ENCODE assay signal across 8 mouse cellular contexts in the genomic region with DNA sequence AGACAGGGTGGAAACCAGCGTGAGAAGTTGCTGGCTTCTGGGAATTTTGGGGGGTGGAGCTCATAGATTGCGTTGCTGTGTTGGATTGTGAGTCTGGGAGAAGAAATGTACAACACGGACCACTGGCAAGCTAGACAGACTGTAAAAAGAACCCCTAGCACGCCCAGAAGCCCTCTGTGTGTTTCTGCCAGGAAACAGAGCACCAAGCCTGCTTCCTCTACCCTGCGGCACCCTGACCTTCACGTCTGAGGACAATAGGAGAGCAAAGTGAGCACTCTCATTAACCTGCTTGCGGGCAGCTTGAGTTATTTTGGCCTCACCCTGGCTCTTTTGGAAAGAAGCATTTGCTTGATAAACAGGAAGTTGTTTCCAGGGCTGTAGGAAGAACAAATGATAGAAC.
DNase-seq lines count a peak whose midpoint lies in the region; ATAC-seq and TF ChIP-seq lines count a peak whose summit lies in the region.

No protein-coding gene starts in this region.

- H3K4me1 ChIP-seq in heart, postnatal 0 days (ENCODE audit: control insufficient read depth, insufficient read depth) = peaks cover 52% of the 10 kb centered on the region
- H3K4me1 ChIP-seq in limb, embryonic 10.5 days = peaks cover 34% of the 10 kb centered on the region
- peaks cover 4% of the 10 kb centered on the region for H3K4me1 ChIP-seq in hindbrain, embryonic 16.5 days (ENCODE audit: control insufficient read depth, insufficient read depth, low read depth, low read length)
- peaks cover 5% of the 10 kb centered on the region; the same call in 1 of the 2 replicates for H3K4me1 ChIP-seq in forebrain, embryonic 15.5 days

- H3K27me3 ChIP-seq in heart, postnatal 0 days (ENCODE audit: control insufficient read depth, insufficient read depth, low read length) = no peaks in the 10 kb centered on the region
- H3K27me3 ChIP-seq in limb, embryonic 10.5 days (ENCODE audit: low read depth, poor library complexity, severe bottlenecking) = no peaks in the 10 kb centered on the region
- H3K27me3 ChIP-seq in hindbrain, embryonic 16.5 days (replicated peaks; ENCODE audit: control insufficient read depth, insufficient read depth, low read length) = no peaks in the 10 kb centered on the region
- no peaks in the 10 kb centered on the region for H3K27me3 ChIP-seq in forebrain, embryonic 15.5 days

- H3K4me2 ChIP-seq in heart, postnatal 0 days (ENCODE audit: low read depth, low read length) = no peak overlapping the region; the same call in 1 of the 2 replicates
- H3K4me2 ChIP-seq in hindbrain, embryonic 16.5 days (ENCODE audit: low read length) = no peak overlapping the region
- no peak overlapping the region for H3K4me2 ChIP-seq in forebrain, embryonic 15.5 days (replicated peaks)

- peak; percentile 49 for DNase-seq in CD4-positive, CD25-positive, alpha-beta regulatory T cell, adult 2 months (ENCODE audit: low read depth, low spot score)
- peak; percentile 33 for DNase-seq in adrenal gland, adult 8-10 months
- DNase-seq in heart, postnatal 0 days (ENCODE audit: low spot score) = peak; percentile 70
- no peak for DNase-seq in limb, embryonic 10.5 days (ENCODE audit: low spot score)
- DNase-seq in frontal cortex, postnatal 14 days (ENCODE audit: low spot score in 2 of 2) = no peak
- no peak for DNase-seq in frontal cortex, postnatal 25 days (ENCODE audit: low spot score in 2 of 2)

- WGBS in heart, postnatal 0 days = 24% methylated on average over 7 of the region's 7 CpGs
- WGBS in limb, embryonic 10.5 days = 75% methylated on average over 7 of the region's 7 CpGs
- WGBS in hindbrain, embryonic 16.5 days = 70% methylated on average over 7 of the region's 7 CpGs
- WGBS in forebrain, embryonic 15.5 days = 70% methylated on average over 7 of the region's 7 CpGs

- peak overlapping the region; percentile 74 for H3K27ac ChIP-seq in heart, postnatal 0 days (ENCODE audit: low read depth)
- peak overlapping the region; percentile 51 for H3K27ac ChIP-seq in limb, embryonic 10.5 days
- no peak overlapping the region for H3K27ac ChIP-seq in hindbrain, embryonic 16.5 days (ENCODE audit: low read depth, low read length)
- no peak overlapping the region for H3K27ac ChIP-seq in forebrain, embryonic 15.5 days (replicated peaks)

- H3K4me3 ChIP-seq in heart, postnatal 0 days (ENCODE audit: low read depth, low read length) = no peak overlapping the region
- H3K4me3 ChIP-seq in limb, embryonic 10.5 days = no peak overlapping the region
- no peak overlapping the region for H3K4me3 ChIP-seq in hindbrain, embryonic 16.5 days (ENCODE audit: low read length)
- no peak overlapping the region for H3K4me3 ChIP-seq in forebrain, embryonic 15.5 days

- peak; percentile 68 for ATAC-seq in heart, postnatal 0 days (ENCODE audit: insufficient read depth, low read depth)
- ATAC-seq in hindbrain, embryonic 16.5 days = no peak
- no peak for ATAC-seq in forebrain, embryonic 15.5 days (replicated peaks)

- TF ChIP-seq CTCF in heart, postnatal 0 days (IDR thresholded peaks at IDR 0.05; ENCODE audit: low read depth) = no peak

- H3K36me3 ChIP-seq in heart, postnatal 0 days (replicated peaks; ENCODE audit: control insufficient read depth, insufficient read depth, low read length) = no peaks in the 10 kb centered on the region; the same call in 1 of the 2 replicates
- H3K36me3 ChIP-seq in limb, embryonic 10.5 days = no peaks in the 10 kb centered on the region
- H3K36me3 ChIP-seq in hindbrain, embryonic 16.5 days (ENCODE audit: control insufficient read depth, insufficient read depth, low read length) = no peaks in the 10 kb centered on the region
- no peaks in the 10 kb centered on the region for H3K36me3 ChIP-seq in forebrain, embryonic 15.5 days

- H3K9ac ChIP-seq in heart, postnatal 0 days (replicated peaks; ENCODE audit: low read depth, low read length) = no peak overlapping the region
- H3K9ac ChIP-seq in hindbrain, embryonic 16.5 days (ENCODE audit: low read depth, low read length) = no peak overlapping the region
- no peak overlapping the region for H3K9ac ChIP-seq in forebrain, embryonic 15.5 days (replicated peaks)

- TF ChIP-seq EP300 in heart, postnatal 0 days (IDR thresholded peaks at IDR 0.05; ENCODE audit: low read depth) = no peak

- H3K9me3 ChIP-seq in heart, postnatal 0 days (replicated peaks; ENCODE audit: control insufficient read depth, low read length) = no peaks in the 10 kb centered on the region
- no peaks in the 10 kb centered on the region for H3K9me3 ChIP-seq in limb, embryonic 10.5 days (replicated peaks)
- no peaks in the 10 kb centered on the region for H3K9me3 ChIP-seq in hindbrain, embryonic 16.5 days (ENCODE audit: control insufficient read depth, low read length)
- no peaks in the 10 kb centered on the region for H3K9me3 ChIP-seq in forebrain, embryonic 15.5 days

Comparison
In these comparisons a context has a peak if more than half of its experiments do, and no peak if none do; other contexts are left out.
1. DNase-seq: peak in CD4-positive, CD25-positive, alpha-beta regulatory T cell, adult 2 months (single experiment), adrenal gland, adult 8-10 months (single experiment) and heart, postnatal 0 days (single experiment); none in limb, embryonic 10.5 days (single experiment), frontal cortex, postnatal 14 days (0 of 2) and frontal cortex, postnatal 25 days (0 of 2).
2. H3K27ac ChIP-seq: peak in heart, postnatal 0 days (single experiment) and limb, embryonic 10.5 days (single experiment); none in hindbrain, embryonic 16.5 days (single experiment) and forebrain, embryonic 15.5 days (single experiment).